ENCODE assay signal across 10 mouse cellular contexts in the genomic region with DNA sequence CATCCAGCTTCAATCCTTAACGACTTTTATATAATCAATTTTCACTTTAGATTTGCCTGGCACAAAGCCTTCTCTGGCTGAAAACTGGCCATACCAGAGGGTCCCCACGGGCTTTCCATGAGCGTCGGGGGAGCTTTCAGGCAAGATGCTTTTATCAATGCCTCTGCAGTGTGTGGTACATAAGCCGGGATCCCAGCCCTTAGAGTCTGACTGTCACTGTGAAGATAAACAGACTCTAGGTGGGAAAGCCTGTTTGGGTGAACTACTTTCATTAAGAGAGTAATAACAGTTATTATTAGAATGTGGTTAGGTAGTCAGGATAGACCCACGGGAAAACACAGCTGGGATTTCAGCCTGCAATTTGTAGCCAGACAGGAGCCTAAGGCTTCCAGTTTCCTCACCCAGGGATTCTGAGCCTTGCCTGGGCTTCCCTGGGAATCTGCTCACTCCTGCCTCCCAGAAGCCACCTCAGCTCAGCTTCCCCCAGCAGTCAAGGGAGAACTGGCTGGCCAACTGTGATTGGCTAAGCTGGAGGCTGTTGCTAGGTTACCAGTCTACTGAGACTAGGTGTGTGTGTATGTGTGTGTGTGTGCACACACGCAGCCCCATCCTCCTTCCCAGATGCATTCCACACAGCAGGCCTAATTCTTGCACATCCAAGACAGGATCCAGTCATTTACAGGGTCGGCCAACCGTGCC. TPM values are rescaled to one million over a fixed set of nuclear protein-coding genes. Genes with fewer than 3 reads are reported as not detected.
DNase-seq lines count a peak whose midpoint lies in the region; ATAC-seq lines count a peak whose summit lies in the region.
"Had no signal": no experiment of that assay in that cellular context is flagged by ENCODE, and none has a peak within 500 bp of the region (broad histone marks: within the 10 kb centered on the region; RNA-seq: fewer than 3 reads in every experiment).

No protein-coding gene starts in this region.

- H3K4me1 ChIP-seq in forebrain, embryonic 15.5 days = peaks cover 8% of the 10 kb centered on the region
- H3K4me1 ChIP-seq in hindbrain, embryonic 15.5 days (replicated peaks) = peaks cover 21% of the 10 kb centered on the region
- H3K4me1 ChIP-seq: lung, embryonic 15.5 days had no signal

- no peak overlapping the region for H3K9ac ChIP-seq in forebrain, embryonic 15.5 days (replicated peaks)
- no peak overlapping the region for H3K9ac ChIP-seq in hindbrain, embryonic 15.5 days
- H3K9ac ChIP-seq: lung, embryonic 15.5 days had no signal

- H3K4me3 ChIP-seq in forebrain, embryonic 15.5 days = no peak overlapping the region
- no peak overlapping the region for H3K4me3 ChIP-seq in hindbrain, embryonic 15.5 days
- H3K4me3 ChIP-seq: lung, embryonic 15.5 days had no signal

- no peaks in the 10 kb centered on the region for H3K9me3 ChIP-seq in forebrain, embryonic 15.5 days
- H3K9me3 ChIP-seq in hindbrain, embryonic 15.5 days = no peaks in the 10 kb centered on the region
- H3K9me3 ChIP-seq: lung, embryonic 15.5 days had no signal

- peak overlapping the region; percentile 78 for H3K27ac ChIP-seq in forebrain, embryonic 15.5 days (replicated peaks)
- peak overlapping the region; percentile 82 for H3K27ac ChIP-seq in hindbrain, embryonic 15.5 days (replicated peaks)
- H3K27ac ChIP-seq: kidney, postnatal 0 days; lung, embryonic 15.5 days had no signal

- 60% methylated on average over 9 of the region's 9 CpGs for WGBS in forebrain, embryonic 15.5 days
- 42% methylated on average over 9 of the region's 9 CpGs for WGBS in hindbrain, embryonic 15.5 days

- no peaks in the 10 kb centered on the region for H3K27me3 ChIP-seq in forebrain, embryonic 15.5 days
- no peaks in the 10 kb centered on the region for H3K27me3 ChIP-seq in hindbrain, embryonic 15.5 days
- H3K27me3 ChIP-seq: lung, embryonic 15.5 days had no signal

- peak; percentile 92 for ATAC-seq in forebrain, embryonic 15.5 days (replicated peaks)
- peak; percentile 96 for ATAC-seq in hindbrain, embryonic 15.5 days (ENCODE audit: low FRiP score, low read depth)

- H3K4me2 ChIP-seq in forebrain, embryonic 15.5 days (replicated peaks) = no peak overlapping the region
- H3K4me2 ChIP-seq in hindbrain, embryonic 15.5 days = peak overlapping the region; percentile 24
- H3K4me2 ChIP-seq: lung, embryonic 15.5 days had no signal

- peak; percentile 26 for DNase-seq in mesoderm, embryonic 11.5 days (ENCODE audit: low read depth, low spot score)
- DNase-seq in right cerebral cortex, postnatal 10 days (ENCODE audit: low spot score in 2 of 2) = peak; percentile 88 to 94
- no peak for DNase-seq in heart, postnatal 4 days
- no peak for DNase-seq in gastrocnemius, postnatal 36 days
- DNase-seq in urinary bladder, postnatal 25 days (ENCODE audit: low spot score) = no peak
- DNase-seq in liver = no peak

- no peaks in the 10 kb centered on the region for H3K36me3 ChIP-seq in forebrain, embryonic 15.5 days
- H3K36me3 ChIP-seq in hindbrain, embryonic 15.5 days = no peaks in the 10 kb centered on the region
- H3K36me3 ChIP-seq: lung, embryonic 15.5 days had no signal

- intact Hi-C loops in gastrocnemius, postnatal 36 days (cut with DNase I) = no loop called here

RNA-seq across cellular contexts. Expression of a gene that starts 11.3 kb away (rescaled TPM):
- not detected in 2 replicates for polyA plus RNA-seq in forebrain, embryonic 15.5 days (2015; fragmentation: Nextera tagmentation; extraction: Ambion mirVana)
- 0.04 TPM in 1 of 2 replicates, not detected in the other for polyA plus RNA-seq in hindbrain, embryonic 15.5 days (2015; fragmentation: Nextera tagmentation; extraction: Ambion mirVana)
- under 1 TPM in 1 of 2 experiments, not detected in 1; 0.07 TPM for total RNA-seq in heart, postnatal 4 days (2021)
- total RNA-seq in gastrocnemius, postnatal 36 days (2021) = not detected
- polyA plus RNA-seq: kidney, postnatal 0 days; lung, embryonic 15.5 days had no signal

RNA-seq across cellular contexts. Expression of a gene that starts 45.6 kb away (rescaled TPM):
- polyA plus RNA-seq in forebrain, embryonic 15.5 days (2015; fragmentation: Nextera tagmentation; extraction: Ambion mirVana) = 0.51 and 0.67 TPM in 2 replicates
- polyA plus RNA-seq in hindbrain, embryonic 15.5 days (2015; fragmentation: Nextera tagmentation; extraction: Ambion mirVana) = 1.3 and 1.9 TPM in 2 replicates
- under 1 TPM in 1 of 2 experiments, not detected in 1; 0.12 TPM for total RNA-seq in heart, postnatal 4 days (2021)
- total RNA-seq in gastrocnemius, postnatal 36 days (2021) = not detected

Comparison
In these comparisons a context has a peak if more than half of its experiments do, and no peak if none do; other contexts are left out.
1. DNase-seq: peak in mesoderm, embryonic 11.5 days (single experiment) and right cerebral cortex, postnatal 10 days (2 of 2); none in heart, postnatal 4 days (single experiment), gastrocnemius, postnatal 36 days (0 of 2), urinary bladder, postnatal 25 days (single experiment) and liver (single experiment).